Mouse (Mus musculus): ENCODE data around the gene Vmn1r168. TPM values are rescaled to one million over a fixed set of nuclear protein-coding genes. Genes with fewer than 3 reads are reported as not detected.
"Not testable (repeated sequence)": the region's sequence is repeated elsewhere in the genome, so short reads cannot be mapped to it uniquely, and the experiment has no call there.

Vmn1r168 gene
- total RNA-seq (2021): not detected

DNA sequence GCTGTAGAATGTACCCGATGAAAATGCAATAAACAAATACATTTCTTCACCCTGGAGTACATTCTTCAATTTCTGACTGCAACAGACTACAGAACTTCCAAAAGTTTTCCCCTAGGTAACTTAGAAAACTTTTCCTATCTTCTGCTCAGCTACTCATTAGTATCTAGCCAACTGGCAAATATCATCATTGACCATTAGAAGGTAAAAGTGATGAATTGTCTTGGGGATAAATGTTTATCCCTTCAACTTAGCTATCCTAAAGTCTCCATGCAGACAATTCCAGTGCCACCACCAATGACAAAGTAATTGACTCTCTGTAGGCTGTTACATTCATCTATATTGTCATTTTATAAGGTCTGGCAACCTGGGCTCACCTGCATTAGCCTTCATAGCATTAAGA lies at the start of gene Vmn1r168:
Vmn1r168 (plus strand) TSS at position 301 of the 400 bp plus-strand sequence.
- intact Hi-C loops (cut with DNase I); DNase-seq (ENCODE audit: low spot score in 2 of 2): not testable (repeated sequence)

GRCm38 (mm10) chr7:23507106-23507505 lies 32.4 kb upstream of the Vmn1r168 start, which contains the start of gene Vmn1r167:
Gene Vmn1r167, minus strand, starts transcription at chr7:23507206.
- DNase-seq (ENCODE audit: low spot score in 2 of 2); intact Hi-C loops (cut with DNase I): not testable (repeated sequence)

DNA sequence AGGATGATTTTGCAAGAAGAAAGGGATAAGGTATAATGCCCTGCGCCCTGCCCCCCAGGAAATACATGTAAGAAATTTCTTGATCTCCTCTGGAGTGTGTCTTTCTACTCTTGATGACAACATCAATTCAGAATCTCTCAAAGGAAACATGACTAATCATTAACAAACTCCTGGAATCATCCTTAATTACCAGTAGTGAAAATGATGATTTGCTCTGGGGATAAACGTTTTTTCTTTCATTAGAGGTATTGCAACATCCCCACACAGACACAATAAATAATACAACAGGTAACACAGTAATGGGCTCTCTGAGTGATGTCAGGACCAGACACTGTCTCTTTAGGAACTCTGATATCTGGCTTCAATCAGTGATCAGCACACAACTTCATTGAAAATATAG lies 35.7 kb downstream of the Vmn1r168 start, which contains the start of gene Vmn1r169:
Vmn1r169 (plus strand) TSS at position 301 of the 400 bp plus-strand sequence.
- intact Hi-C loops (cut with DNase I); DNase-seq (ENCODE audit: low spot score in 2 of 2): not testable (repeated sequence)

Other genes with a start within 250 kb of the Vmn1r168 start
- not detected for gene Nlrp4e, start 238.5 kb upstream of the Vmn1r168 start, total RNA-seq (2021)
- not detected for gene Nlrp5, start 153.8 kb upstream of the Vmn1r168 start, total RNA-seq (2021)
- not detected for gene Vmn1r167, start 32.5 kb upstream of the Vmn1r168 start, total RNA-seq (2021)
- gene Vmn1r169, start 35.8 kb downstream of the Vmn1r168 start, total RNA-seq (2021): not detected
- gene Vmn1r170, start 66.4 kb downstream of the Vmn1r168 start, total RNA-seq (2021): not detected
- not detected for gene Vmn1r171, start 91.0 kb downstream of the Vmn1r168 start, total RNA-seq (2021)
- not detected for gene Vmn1r172, start 118.6 kb downstream of the Vmn1r168 start, total RNA-seq (2021)
- not detected for gene Vmn1r173, start 161.0 kb downstream of the Vmn1r168 start, total RNA-seq (2021)
- gene Vmn1r174, start 212.5 kb downstream of the Vmn1r168 start, total RNA-seq (2021): not detected

Data from left cerebral cortex, postnatal 36 days (tissue).